Mouse (Mus musculus) brown adipose tissue, adult 24 weeks (tissue): ENCODE measurements around the gene Gimap5. TPM values are rescaled to one million over a fixed set of nuclear protein-coding genes. Genes with fewer than 3 reads are reported as not detected.

Experiments used
- H3K27ac ChIP-seq: fragments of 200-500 bp; replicated peaks from 2 replicates; pipeline ENCODE4 v1.5.1; 2012; ENCODE audit warnings: low read depth, mild to moderate bottlenecking, low read length
- H3K4me1 ChIP-seq: fragments of 200-500 bp; 2 replicates; pipeline ENCODE4 v1.6.1; 2012; ENCODE audit warnings: low read length, mixed read lengths; ENCODE audit not compliant: control insufficient read depth, insufficient read depth, insufficient read length
- H3K4me3 ChIP-seq: fragments of 200-500 bp; 2 replicates; pipeline ENCODE4 v1.5.1; 2012; ENCODE audit warnings: low read depth, mild to moderate bottlenecking, low read length, moderate library complexity; ENCODE audit not compliant: insufficient read depth
- polyA plus RNA-seq: library from polyadenylated mRNA; stranded (reverse); fragments of >200 nt; gene quantifications from 2 replicates; pipeline ENCODE4 v1.2.4, GENCODE M21; 2012; ENCODE audit not compliant: missing spikeins, insufficient read depth, insufficient read length

Gene Gimap5
- polyA plus RNA-seq, 1 experiment = 2.2 TPM

DNA sequence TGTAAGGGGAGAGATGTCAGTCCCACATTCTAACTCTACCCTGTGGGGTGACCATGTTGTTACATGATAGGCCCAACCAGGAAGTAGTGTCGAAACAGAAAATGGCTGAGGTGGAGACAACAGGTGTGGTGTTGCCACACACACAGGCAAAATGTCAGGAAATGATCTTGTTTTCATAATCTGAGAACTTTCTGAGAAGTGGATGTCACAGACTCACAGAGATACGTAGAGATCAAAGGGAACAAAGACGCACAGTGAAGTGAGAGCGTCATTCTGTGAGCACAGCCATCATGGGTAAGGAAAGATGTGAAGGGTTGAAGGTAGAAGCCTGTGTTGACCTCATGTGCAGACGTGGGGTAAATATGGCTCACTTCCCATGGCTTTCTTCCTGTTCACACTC, 18.2 kb upstream of the Gimap5 start:
- no peaks in the 10 kb centered on the region for H3K4me1 ChIP-seq
- no peak overlapping the region for H3K4me3 ChIP-seq
- no peak overlapping the region for H3K27ac ChIP-seq

DNA sequence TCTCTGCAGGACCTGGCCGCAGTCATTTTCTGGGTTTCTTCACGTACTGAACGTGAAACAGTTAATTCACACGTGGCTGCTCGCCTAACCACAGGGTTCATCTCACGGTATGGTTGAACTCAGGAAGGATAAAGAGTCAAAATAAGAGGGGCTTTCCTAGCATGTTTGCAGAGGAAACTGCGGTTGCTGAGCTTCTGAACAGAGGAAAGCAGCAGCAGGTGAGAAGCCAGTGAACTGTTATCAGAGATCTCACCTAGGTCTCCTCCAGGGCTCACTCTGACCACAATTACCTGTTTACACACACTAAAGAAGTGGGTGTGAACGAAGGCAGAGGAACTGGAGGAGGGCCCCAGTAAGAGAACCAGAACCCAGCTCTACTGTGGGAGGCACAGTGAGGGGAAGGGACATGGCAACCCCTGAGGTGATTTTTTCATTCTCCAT, 13.1 kb upstream of the Gimap5 start:
- Histone ChIP-seq H3K27ac (no peak overlapping the region), H3K4me3 (no peak overlapping the region), H3K4me1 (no peaks in the 10 kb centered on the region)

DNA sequence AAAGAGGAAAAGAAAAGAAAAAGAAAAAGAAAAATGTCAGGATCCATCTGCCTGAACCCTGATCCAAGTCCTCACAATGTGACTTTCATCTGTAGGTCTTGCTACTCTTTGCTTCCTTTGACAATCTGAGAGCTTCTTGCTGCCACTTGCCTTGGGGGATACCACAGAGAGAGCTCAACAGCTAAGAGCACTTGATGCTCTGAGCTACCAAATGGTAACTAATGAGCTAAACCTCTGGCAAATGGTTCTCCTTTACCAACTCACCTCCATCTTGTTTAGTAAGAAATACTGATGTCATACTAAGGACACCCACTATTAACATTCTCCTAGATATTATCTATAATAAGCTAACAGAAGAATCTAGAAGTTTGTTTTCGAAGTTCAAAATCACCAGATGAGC, 12.3 kb upstream of the Gimap5 start:
- Histone ChIP-seq H3K4me1 (no peaks in the 10 kb centered on the region), H3K4me3 (no peak overlapping the region)

DNA sequence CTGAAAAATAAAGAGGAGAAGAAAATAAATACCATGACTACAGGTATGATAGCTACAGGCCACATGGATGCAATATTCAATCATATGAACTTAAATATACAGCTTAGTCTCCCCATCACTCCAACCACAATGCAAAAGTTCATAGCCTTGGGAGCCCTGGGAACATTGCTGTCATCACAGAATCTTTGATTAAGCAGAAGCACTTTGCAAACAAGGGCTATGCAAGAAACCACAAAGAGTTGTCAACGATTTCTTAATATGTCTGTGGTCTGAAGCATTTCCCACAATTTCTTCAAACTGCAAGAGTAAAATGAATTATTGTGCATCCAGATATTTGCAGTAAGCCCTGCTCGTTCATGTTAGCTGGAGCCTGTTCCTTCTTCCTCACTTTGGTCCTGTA, 8.9 kb upstream of the Gimap5 start:
- Histone ChIP-seq H3K4me1 (0 out of 2 replicates have a peak, but pooled peaks cover 3% of the 10 kb centered on the region), H3K4me3 (no peak overlapping the region), H3K27ac (no peak overlapping the region)

More for the DNA sequence above, 12.3 kb upstream of the Gimap5 start:
- no peak overlapping the region for H3K27ac ChIP-seq

- Histone ChIP-seq H3K4me3 (no peak overlapping the region), H3K27ac (0 out of 2 replicates have a peak overlapping the region, but pooled peaks have one; percentile 23), H3K4me1 (peaks cover 8% of the 10 kb centered on the region)
Measured at GRCm38 (mm10) chr6:48737688-48738087, 8.3 kb upstream of the Gimap5 start.

- Histone ChIP-seq H3K27ac (peak within 1 kb of the TSS; percentile 98), H3K4me3 (peak within 1 kb of the TSS; percentile 87)
Measured at GRCm38 (mm10) chr6:48738961-48739779, 6.8 kb upstream of the Gimap5 start, which contains the start of gene Gimap1. Gene Gimap1, plus strand, starts transcription at chr6:48739054.

GRCm38 (mm10) chr6:48739780-48740055, 6.3 kb upstream of the Gimap5 start:
- Histone ChIP-seq H3K4me3 (peak overlapping the region; percentile 59), H3K27ac (peak overlapping the region; percentile 87), H3K4me1 (peaks cover 12% of the 10 kb centered on the region)

More at GRCm38 (mm10) chr6:48738961-48739779, 6.8 kb upstream of the Gimap5 start, which contains the start of gene Gimap1:
- peaks cover 12% of the 10 kb centered on the region for H3K4me1 ChIP-seq

- H3K4me1 ChIP-seq = peaks cover 12% of the 10 kb centered on the region
- H3K4me3 ChIP-seq = peak overlapping the region; percentile 59
- H3K27ac ChIP-seq = peak overlapping the region; percentile 76
Measured at GRCm38 (mm10) chr6:48740501-48741169, 5.4 kb upstream of the Gimap5 start.

GRCm38 (mm10) chr6:48741273-48741672, 4.7 kb upstream of the Gimap5 start:
- Histone ChIP-seq H3K4me1 (peaks cover 12% of the 10 kb centered on the region), H3K27ac (peak overlapping the region; percentile 66), H3K4me3 (peak overlapping the region; percentile 59)

DNA sequence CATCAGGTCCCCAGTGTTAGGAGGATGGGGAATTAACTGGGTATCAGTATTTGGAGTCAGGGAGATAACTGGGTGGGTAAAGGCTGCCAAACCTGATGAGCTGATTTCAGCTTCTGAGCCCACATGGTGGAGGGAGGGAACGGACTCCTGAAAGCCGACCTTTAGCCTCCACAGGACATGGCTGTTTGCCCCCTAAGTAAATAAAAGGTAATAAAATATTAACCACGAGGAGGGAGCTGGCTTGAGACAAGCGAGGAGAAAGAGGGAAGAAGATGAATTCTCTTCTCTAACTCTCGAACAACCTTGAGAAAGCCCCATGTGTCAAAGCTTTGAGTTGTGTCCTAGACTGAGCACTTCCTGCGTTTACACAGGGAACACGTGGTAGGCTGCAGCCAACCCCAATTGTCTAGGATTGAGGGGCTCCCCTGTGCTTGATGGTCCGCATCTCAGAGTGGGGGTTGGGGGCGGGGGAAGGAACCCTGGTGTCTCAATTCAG, 4.2 kb upstream of the Gimap5 start:
- H3K27ac ChIP-seq = peak overlapping the region; percentile 66
- peaks cover 12% of the 10 kb centered on the region for H3K4me1 ChIP-seq
- H3K4me3 ChIP-seq = no peak overlapping the region

- Histone ChIP-seq H3K27ac (0 out of 2 replicates have a peak overlapping the region, but pooled peaks have one; percentile 7), H3K4me3 (no peak overlapping the region), H3K4me1 (peaks cover 12% of the 10 kb centered on the region)
Measured at GRCm38 (mm10) chr6:48742422-48743351, 3.3 kb upstream of the Gimap5 start.

DNA sequence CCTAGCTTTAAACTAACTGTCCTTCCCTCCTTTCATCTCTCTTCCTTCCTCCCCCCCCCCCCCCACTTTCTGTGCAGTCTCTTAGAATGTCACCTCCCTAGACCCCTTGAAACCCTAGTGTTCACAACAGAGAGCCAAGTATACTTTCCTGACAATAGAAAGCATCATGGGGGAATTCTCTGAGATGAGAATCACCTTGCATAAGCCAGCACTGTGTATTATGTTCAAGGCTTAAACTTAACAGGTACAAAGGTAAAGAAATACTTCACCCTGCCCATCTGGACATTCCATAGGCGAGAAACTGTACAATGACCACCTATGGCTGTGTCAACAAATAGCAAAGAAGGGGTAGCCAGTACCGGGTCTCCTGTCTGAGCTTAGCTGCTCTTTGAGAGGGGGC, 507 bp upstream of the Gimap5 start:
- peak overlapping the region; percentile 64 for H3K4me3 ChIP-seq
- peak overlapping the region; percentile 96 for H3K27ac ChIP-seq
- H3K4me1 ChIP-seq = peaks cover 12% of the 10 kb centered on the region

- H3K4me3 ChIP-seq = peak overlapping the region; percentile 64
- peak overlapping the region; percentile 96 for H3K27ac ChIP-seq
- peaks cover 8% of the 10 kb centered on the region for H3K4me1 ChIP-seq
Measured at GRCm38 (mm10) chr6:48747091-48747966, 1.3 kb downstream of the Gimap5 start.
